In the genomic region with DNA sequence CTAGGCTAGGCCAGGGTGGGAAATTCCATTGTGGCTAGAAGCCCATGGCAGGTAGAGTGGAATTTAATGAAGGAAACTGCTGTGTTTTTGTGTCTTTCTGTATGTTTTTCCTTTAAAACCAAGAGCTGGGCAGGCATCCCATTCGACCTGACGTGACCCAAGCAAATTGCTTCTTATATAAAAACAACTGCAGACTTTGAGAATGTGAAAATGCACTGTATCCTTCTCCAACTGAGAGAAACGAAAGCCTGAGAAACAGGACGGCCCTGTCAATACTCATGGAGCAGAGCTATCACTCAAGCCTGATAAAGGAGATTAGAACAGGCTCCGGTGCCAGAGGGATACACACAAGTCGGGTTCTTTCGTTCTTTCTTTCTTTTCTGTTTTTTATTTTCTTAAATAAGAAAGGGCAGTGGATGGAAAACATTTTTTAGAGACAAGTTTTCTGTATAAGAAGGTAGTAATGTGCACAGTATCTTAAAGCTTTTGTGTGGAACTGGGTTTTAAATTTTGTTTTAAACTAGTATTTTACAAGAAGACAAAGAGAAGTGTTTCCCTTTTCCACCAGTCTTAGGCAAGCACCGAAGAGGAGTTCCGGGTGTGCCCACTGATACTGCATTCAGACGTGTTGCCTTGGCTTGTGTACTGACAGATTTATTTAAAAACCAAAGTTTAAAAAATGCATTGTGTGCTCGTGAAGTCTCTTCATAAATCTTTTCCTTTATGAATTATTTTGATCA, we compare ENCODE assay signal across 7 mouse cellular contexts.
A peak's percentile ranks its signal among the peaks of the same experiment; 100 is the strongest.
DNase-seq lines count a peak whose midpoint lies in the region; ATAC-seq lines count a peak whose summit lies in the region.

No protein-coding gene starts in this region.

- no peak for ATAC-seq in midbrain, embryonic 12.5 days (ENCODE audit: low FRiP score, low read depth)
- ATAC-seq in midbrain, embryonic 13.5 days, result no peak
- ATAC-seq in heart, embryonic 12.5 days (ENCODE audit: insufficient number of reproducible peaks, low FRiP score), result no peak
- ATAC-seq in limb, embryonic 13.5 days (ENCODE audit: low FRiP score, low read depth), result peak; percentile 79
- ATAC-seq in stomach, embryonic 14.5 days (ENCODE audit: insufficient number of reproducible peaks, insufficient read depth, low FRiP score, low read depth), result no peak

- H3K9me3 ChIP-seq in midbrain, embryonic 12.5 days, result no peaks in the 10 kb centered on the region
- H3K9me3 ChIP-seq in midbrain, embryonic 13.5 days, result no peaks in the 10 kb centered on the region
- H3K9me3 ChIP-seq in heart, embryonic 12.5 days (replicated peaks), result no peaks in the 10 kb centered on the region
- H3K9me3 ChIP-seq in limb, embryonic 13.5 days, result no peaks in the 10 kb centered on the region
- H3K9me3 ChIP-seq in stomach, embryonic 14.5 days (ENCODE audit: control insufficient read depth, low read depth, low read length), result no peaks in the 10 kb centered on the region

- no peaks in the 10 kb centered on the region for H3K36me3 ChIP-seq in midbrain, embryonic 12.5 days
- H3K36me3 ChIP-seq in midbrain, embryonic 13.5 days, result no peaks in the 10 kb centered on the region
- no peaks in the 10 kb centered on the region for H3K36me3 ChIP-seq in heart, embryonic 12.5 days
- H3K36me3 ChIP-seq in limb, embryonic 13.5 days, result no peaks in the 10 kb centered on the region
- no peaks in the 10 kb centered on the region for H3K36me3 ChIP-seq in stomach, embryonic 14.5 days (ENCODE audit: control insufficient read depth, insufficient read depth, low read length)

- no peak overlapping the region for H3K9ac ChIP-seq in midbrain, embryonic 12.5 days (replicated peaks)
- H3K9ac ChIP-seq in midbrain, embryonic 13.5 days (replicated peaks), result no peak overlapping the region
- no peak overlapping the region for H3K9ac ChIP-seq in heart, embryonic 12.5 days
- H3K9ac ChIP-seq in limb, embryonic 13.5 days, result no peak overlapping the region
- H3K9ac ChIP-seq in stomach, embryonic 14.5 days (replicated peaks; ENCODE audit: low read depth, low read length), result no peak overlapping the region

- no peaks in the 10 kb centered on the region for H3K27me3 ChIP-seq in midbrain, embryonic 12.5 days
- H3K27me3 ChIP-seq in midbrain, embryonic 13.5 days, result no peaks in the 10 kb centered on the region
- H3K27me3 ChIP-seq in heart, embryonic 12.5 days (replicated peaks), result no peaks in the 10 kb centered on the region
- H3K27me3 ChIP-seq in limb, embryonic 13.5 days, result no peaks in the 10 kb centered on the region
- no peaks in the 10 kb centered on the region for H3K27me3 ChIP-seq in stomach, embryonic 14.5 days (ENCODE audit: control insufficient read depth, insufficient read depth, low read length)

- H3K27ac ChIP-seq in midbrain, embryonic 12.5 days (replicated peaks), result peak overlapping the region; percentile 32; the same call in 1 of the 2 replicates
- H3K27ac ChIP-seq in midbrain, embryonic 13.5 days, result no peak overlapping the region
- H3K27ac ChIP-seq in heart, embryonic 12.5 days (ENCODE audit: poor library complexity, severe bottlenecking), result 0 out of 2 replicates have a peak overlapping the region, but pooled peaks have one; percentile 16
- H3K27ac ChIP-seq in limb, embryonic 13.5 days, result no peak overlapping the region; the same call in 1 of the 2 replicates
- peak overlapping the region; percentile 11; the same call in 1 of the 2 replicates for H3K27ac ChIP-seq in stomach, embryonic 14.5 days (ENCODE audit: low read length)

- DNase-seq in embryo, embryonic 9.5 days (ENCODE audit: extremely low spot score), result peak; percentile 7
- no peak for DNase-seq in T-cell, adult 2 months (ENCODE audit: low spot score)

- 0 out of 2 replicates have a peak, but pooled peaks cover 6% of the 10 kb centered on the region for H3K4me1 ChIP-seq in midbrain, embryonic 12.5 days
- H3K4me1 ChIP-seq in midbrain, embryonic 13.5 days (replicated peaks), result peaks cover 14% of the 10 kb centered on the region; the same call in 1 of the 2 replicates
- peaks cover 12% of the 10 kb centered on the region for H3K4me1 ChIP-seq in heart, embryonic 12.5 days (replicated peaks)
- H3K4me1 ChIP-seq in limb, embryonic 13.5 days, result peaks cover 18% of the 10 kb centered on the region
- H3K4me1 ChIP-seq in stomach, embryonic 14.5 days (ENCODE audit: control insufficient read depth, insufficient read depth, low read length), result peaks cover 14% of the 10 kb centered on the region

- WGBS in midbrain, embryonic 12.5 days, result 39% methylated on average over 11 of the region's 11 CpGs
- WGBS in midbrain, embryonic 13.5 days, result 37% methylated on average over 11 of the region's 11 CpGs
- WGBS in heart, embryonic 12.5 days, result 20% methylated on average over 11 of the region's 11 CpGs
- 38% methylated on average over 11 of the region's 11 CpGs for WGBS in limb, embryonic 13.5 days
- WGBS in stomach, embryonic 14.5 days, result 31% methylated on average over 11 of the region's 11 CpGs

- no peak overlapping the region for H3K4me2 ChIP-seq in midbrain, embryonic 12.5 days (replicated peaks)
- no peak overlapping the region for H3K4me2 ChIP-seq in midbrain, embryonic 13.5 days (replicated peaks)
- H3K4me2 ChIP-seq in heart, embryonic 12.5 days, result peak overlapping the region; percentile 58
- H3K4me2 ChIP-seq in limb, embryonic 13.5 days (replicated peaks), result 0 out of 2 replicates have a peak overlapping the region, but pooled peaks have one; percentile 14
- H3K4me2 ChIP-seq in stomach, embryonic 14.5 days (replicated peaks; ENCODE audit: low read depth, low read length), result peak overlapping the region; percentile 15; the same call in 1 of the 2 replicates

- no peak overlapping the region for H3K4me3 ChIP-seq in midbrain, embryonic 12.5 days
- H3K4me3 ChIP-seq in midbrain, embryonic 13.5 days (replicated peaks), result no peak overlapping the region
- peak overlapping the region; percentile 21; the same call in 1 of the 2 replicates for H3K4me3 ChIP-seq in heart, embryonic 12.5 days
- no peak overlapping the region for H3K4me3 ChIP-seq in limb, embryonic 13.5 days
- H3K4me3 ChIP-seq in stomach, embryonic 14.5 days (ENCODE audit: low read depth, low read length), result no peak overlapping the region

Comparison
In these comparisons a context has a peak if more than half of its experiments do, and no peak if none do; other contexts are left out.
1. H3K27ac ChIP-seq: peak in midbrain, embryonic 12.5 days (single experiment), heart, embryonic 12.5 days (single experiment) and stomach, embryonic 14.5 days (single experiment); none in midbrain, embryonic 13.5 days (single experiment) and limb, embryonic 13.5 days (single experiment).
2. H3K4me2 ChIP-seq: peak in heart, embryonic 12.5 days (single experiment), limb, embryonic 13.5 days (single experiment) and stomach, embryonic 14.5 days (single experiment); none in midbrain, embryonic 12.5 days (single experiment) and midbrain, embryonic 13.5 days (single experiment).